Mouse (Mus musculus) lung, postnatal 0 days (tissue): ENCODE results near the gene Nedd9. TPM values are rescaled to one million over a fixed set of nuclear protein-coding genes. Genes with fewer than 3 reads are reported as not detected.

Experiments used
- ATAC-seq: fragments of 200-750 bp; cut with Nextera tagmentation; 2 replicates; pipeline ENCODE4 v1.8.0; 2017; ENCODE audit warnings: moderate library complexity
- DNase-seq: peaks from one replicate; pipeline ENCODE4 v3.0.0-alpha.2; 2016; ENCODE audit warnings: low spot score
- H3K27ac ChIP-seq: fragments of 300-500 bp; sonication (generic); 2 replicates; pipeline ENCODE4 v1.5.1; 2014; ENCODE audit warnings: antibody characterized with exemption, mild to moderate bottlenecking, low read length, mixed read lengths
- H3K27me3 ChIP-seq: fragments of 300-500 bp; sonication (generic); replicated peaks from 2 replicates; pipeline ENCODE4 v1.6.1; 2014; ENCODE audit warnings: low read length, mixed read lengths; ENCODE audit not compliant: insufficient read depth
- H3K36me3 ChIP-seq: fragments of 300-500 bp; sonication (generic); 2 replicates; pipeline ENCODE4 v1.6.1; 2014; ENCODE audit warnings: low read length, mixed read lengths; ENCODE audit not compliant: insufficient read depth
- H3K4me1 ChIP-seq: fragments of 300-500 bp; sonication (generic); 2 replicates; pipeline ENCODE4 v1.6.1; 2014; ENCODE audit warnings: antibody characterized with exemption, low read depth, low read length, mixed read lengths; ENCODE audit not compliant: insufficient read depth
- H3K4me2 ChIP-seq: fragments of 300-500 bp; sonication (generic); replicated peaks from 2 replicates; pipeline ENCODE4 v1.6.1; 2014; ENCODE audit warnings: low read depth, mild to moderate bottlenecking, low read length, moderate library complexity, mixed read lengths
- H3K4me3 ChIP-seq: fragments of 300-500 bp; sonication (generic); 2 replicates; pipeline ENCODE4 v1.5.1; 2014; ENCODE audit warnings: low read depth, low read length
- H3K9ac ChIP-seq: fragments of 300-500 bp; sonication (generic); replicated peaks from 2 replicates; pipeline ENCODE4 v1.6.1; 2014; ENCODE audit warnings: low read depth, mild to moderate bottlenecking
- H3K9me3 ChIP-seq: fragments of 300-500 bp; sonication (generic); 2 replicates; pipeline ENCODE4 v1.6.1; 2016; ENCODE audit warnings: low read length, mixed read lengths
- CTCF ChIP-seq: IDR thresholded peaks from 2 replicates; pipeline ENCODE4 v1.5.1; 2016; ENCODE audit warnings: antibody characterized with exemption, mild to moderate bottlenecking
- EP300 ChIP-seq: IDR thresholded peaks from 2 replicates; pipeline ENCODE4 v1.6.1; 2016; ENCODE audit warnings: antibody characterized with exemption, mild to moderate bottlenecking, control low read depth
- WGBS: fragments of 180-500 bp; shearing (Covaris S2); extraction: QIAGEN DNeasy Blood & Tissue Kit; methylation state at CpG from one replicate; pipeline ENCODE4 v1.1.7; 2014; 5-methylcytosine and 5-hydroxymethylcytosine counted together
- polyA plus RNA-seq: library from polyadenylated mRNA; unstranded; fragments of >200 nt; fragmentation: Nextera tagmentation; extraction: Ambion mirVana; gene quantifications from 2 replicates; pipeline ENCODE4 v1.2.1, GENCODE M21; 2015

Gene Nedd9
- polyA plus RNA-seq, 1 experiment from 2014 or later, result 79.1 TPM

DNA sequence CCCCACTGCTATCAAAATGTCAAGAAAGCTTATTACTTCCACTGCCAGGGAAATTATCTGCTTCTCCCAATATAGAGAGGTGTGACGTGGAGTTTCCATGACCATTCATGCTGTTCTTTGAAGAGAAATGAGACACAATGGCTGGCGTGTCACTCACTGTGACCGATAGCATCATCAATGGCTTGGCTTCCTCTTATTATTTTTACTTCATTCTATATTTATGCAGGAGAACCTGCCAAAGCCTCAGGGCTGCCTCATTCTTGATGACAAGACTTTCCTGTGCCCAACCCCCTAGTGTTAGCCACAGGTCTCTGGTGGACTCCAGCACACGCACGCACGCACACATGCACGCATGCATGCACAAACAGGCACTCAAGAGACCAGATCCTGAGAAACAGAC is 141.4 kb downstream of the Nedd9 start:
- peak overlapping the region; percentile 11; the same call in 1 of the 2 replicates for H3K4me2 ChIP-seq
- H3K27me3 ChIP-seq, result no peaks in the 10 kb centered on the region
- 41% methylated on average over 7 of the region's 7 CpGs for WGBS
- peak; percentile 25 for TF ChIP-seq CTCF
- no peak; the same call in none of the 2 replicates for TF ChIP-seq EP300
- ATAC-seq, result peak; percentile 58
- peaks cover 62% of the 10 kb centered on the region for H3K4me1 ChIP-seq
- no peak overlapping the region for H3K4me3 ChIP-seq
- peak overlapping the region; percentile 39 for H3K27ac ChIP-seq
- H3K9ac ChIP-seq, result no peak overlapping the region
- DNase-seq, result peak; percentile 69
- no peaks in the 10 kb centered on the region for H3K36me3 ChIP-seq
- H3K9me3 ChIP-seq, result no peaks in the 10 kb centered on the region

DNA sequence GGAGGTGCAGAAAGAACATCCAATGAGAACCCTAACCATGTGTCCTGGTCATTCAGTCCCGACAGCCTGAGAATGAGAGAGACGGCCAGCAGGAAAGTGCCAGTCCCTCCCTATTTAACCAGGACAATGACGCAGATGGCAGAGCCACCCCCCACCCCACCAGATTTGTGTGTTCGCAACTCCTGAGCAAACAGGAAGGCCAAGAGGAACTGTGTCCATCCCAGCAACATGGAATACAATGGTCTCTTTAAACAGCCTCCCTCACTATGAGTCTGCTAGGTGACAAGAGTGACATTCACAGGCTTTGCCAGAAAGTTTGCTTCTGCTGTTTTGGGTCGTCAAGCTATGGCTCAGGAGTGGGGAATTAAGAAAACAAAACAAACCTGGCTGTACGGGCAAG is 141.9 kb downstream of the Nedd9 start:
- Histone ChIP-seq H3K36me3 (no peaks in the 10 kb centered on the region), H3K4me3 (no peak overlapping the region), H3K4me1 (peaks cover 64% of the 10 kb centered on the region), H3K27ac (peak overlapping the region; percentile 39), H3K27me3 (no peaks in the 10 kb centered on the region), H3K9ac (no peak overlapping the region), H3K9me3 (no peaks in the 10 kb centered on the region), H3K4me2 (0 out of 2 replicates have a peak overlapping the region, but pooled peaks have one; percentile 11)
- WGBS, result 40% methylated on average over 6 of the region's 6 CpGs
- DNase-seq, result peak; percentile 67
- TF ChIP-seq CTCF (no peak), EP300 (peak; percentile 83)
- peak; percentile 61 for ATAC-seq

DNA sequence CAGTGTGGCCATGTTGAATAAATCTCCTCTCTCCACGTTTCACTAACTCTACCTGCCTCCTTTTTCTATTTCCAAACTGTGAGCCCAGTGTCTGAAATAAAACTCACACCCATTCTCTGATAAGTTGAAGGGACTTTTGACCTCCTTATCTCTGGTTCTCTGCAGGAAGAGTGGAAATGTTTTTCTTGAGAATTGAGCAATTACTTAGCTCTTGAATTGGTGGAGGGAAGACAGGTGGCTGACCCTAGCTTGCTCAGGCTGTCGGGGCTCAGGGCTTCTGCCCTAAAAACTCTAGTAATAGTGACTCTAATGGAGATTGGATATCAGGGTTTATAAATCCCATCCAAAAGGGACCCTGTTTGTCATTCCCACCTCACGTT is 143.3 kb downstream of the Nedd9 start:
- peak overlapping the region; percentile 4 for H3K4me2 ChIP-seq
- no peak overlapping the region for H3K4me3 ChIP-seq
- no peaks in the 10 kb centered on the region for H3K9me3 ChIP-seq
- 50% methylated on average over 3 of the region's 3 CpGs for WGBS
- DNase-seq (peak; percentile 52), ATAC-seq (0 out of 2 replicates have a peak, but pooled peaks have one; percentile 1)
- no peak overlapping the region for H3K9ac ChIP-seq
- H3K36me3 ChIP-seq, result no peaks in the 10 kb centered on the region
- H3K4me1 ChIP-seq, result peaks cover 63% of the 10 kb centered on the region; the same call in 1 of the 2 replicates
- H3K27ac ChIP-seq, result peak overlapping the region; percentile 39
- H3K27me3 ChIP-seq, result no peaks in the 10 kb centered on the region
- TF ChIP-seq EP300, result peak; percentile 65
- no peak for TF ChIP-seq CTCF

DNA sequence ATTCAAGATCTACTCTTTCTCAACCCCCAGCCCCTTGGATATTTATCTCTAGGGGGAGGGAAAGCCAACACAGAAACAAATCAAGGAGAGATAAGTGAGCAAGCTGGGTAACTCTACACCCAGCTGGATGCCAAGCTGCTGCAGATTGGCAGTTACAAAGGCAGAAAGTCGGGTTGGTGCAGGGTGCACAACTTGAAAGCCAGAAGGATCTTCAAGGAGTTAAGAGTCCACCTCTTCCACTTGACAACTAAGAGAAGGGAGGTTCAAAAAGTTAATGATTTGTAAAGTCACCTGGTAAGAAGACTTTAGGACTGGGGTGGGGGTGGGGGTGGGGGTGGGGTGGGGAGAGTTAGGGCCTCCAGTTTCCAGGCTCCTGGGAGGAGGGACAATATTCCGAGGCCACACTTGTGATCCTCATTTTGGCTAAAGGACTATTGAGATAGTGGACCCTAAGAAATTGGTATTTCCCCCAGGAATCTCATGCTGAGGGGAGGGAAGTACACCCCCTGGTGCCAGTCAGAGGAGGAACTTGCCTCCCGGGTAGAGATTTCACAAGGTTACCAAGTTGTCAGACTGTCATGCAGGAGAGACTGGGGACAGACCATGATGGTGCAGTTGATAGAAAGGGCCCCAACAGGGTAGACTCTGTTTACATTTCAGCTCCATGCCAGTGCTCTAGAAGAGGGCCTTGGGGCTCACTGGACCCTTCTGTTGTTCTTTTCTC is 143.8 kb downstream of the Nedd9 start:
- H3K4me1 ChIP-seq, result peaks cover 68% of the 10 kb centered on the region; the same call in 1 of the 2 replicates
- no peak overlapping the region for H3K9ac ChIP-seq
- H3K4me2 ChIP-seq, result peak overlapping the region; percentile 14
- ATAC-seq (peak; percentile 73), DNase-seq (peak; percentile 93)
- 35% methylated on average over 3 of the region's 3 CpGs for WGBS
- H3K27ac ChIP-seq, result peak overlapping the region; percentile 64
- H3K4me3 ChIP-seq, result no peak overlapping the region
- no peaks in the 10 kb centered on the region for H3K9me3 ChIP-seq
- peaks cover 4% of the 10 kb centered on the region; the same call in 1 of the 2 replicates for H3K36me3 ChIP-seq
- peak; percentile 31 for TF ChIP-seq CTCF
- peak; percentile 76 for TF ChIP-seq EP300
- H3K27me3 ChIP-seq, result no peaks in the 10 kb centered on the region

DNA sequence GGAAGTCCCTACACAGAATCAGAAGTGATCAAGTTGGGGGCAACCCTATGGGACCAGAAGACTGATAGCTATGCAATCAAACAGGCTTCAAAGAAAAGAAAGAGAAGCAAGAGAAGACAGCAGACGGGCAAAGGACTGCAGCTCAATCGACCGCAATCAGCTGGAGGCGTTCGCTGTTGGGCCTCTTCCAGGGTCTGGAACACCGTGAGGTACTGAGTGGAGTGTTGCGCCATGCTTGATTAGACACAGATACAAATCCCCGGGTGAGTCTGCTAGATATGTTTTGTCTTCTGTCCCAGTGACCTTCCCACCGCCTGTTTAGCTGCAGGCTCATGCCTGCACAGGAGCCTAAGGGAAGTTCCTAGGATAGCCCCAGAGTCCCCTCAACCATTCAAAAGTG is 145.7 kb downstream of the Nedd9 start:
- WGBS, result 35% methylated on average over 9 of the region's 9 CpGs
- no peaks in the 10 kb centered on the region for H3K9me3 ChIP-seq
- no peak overlapping the region for H3K4me2 ChIP-seq
- peak overlapping the region; percentile 64 for H3K27ac ChIP-seq
- TF ChIP-seq EP300 (no peak), CTCF (no peak)
- DNase-seq, result peak; percentile 60
- H3K4me1 ChIP-seq, result peaks cover 54% of the 10 kb centered on the region; the same call in 1 of the 2 replicates
- no peaks in the 10 kb centered on the region for H3K27me3 ChIP-seq
- H3K9ac ChIP-seq, result no peak overlapping the region
- H3K4me3 ChIP-seq, result no peak overlapping the region
- ATAC-seq, result no peak
- H3K36me3 ChIP-seq, result peaks cover 15% of the 10 kb centered on the region

DNA sequence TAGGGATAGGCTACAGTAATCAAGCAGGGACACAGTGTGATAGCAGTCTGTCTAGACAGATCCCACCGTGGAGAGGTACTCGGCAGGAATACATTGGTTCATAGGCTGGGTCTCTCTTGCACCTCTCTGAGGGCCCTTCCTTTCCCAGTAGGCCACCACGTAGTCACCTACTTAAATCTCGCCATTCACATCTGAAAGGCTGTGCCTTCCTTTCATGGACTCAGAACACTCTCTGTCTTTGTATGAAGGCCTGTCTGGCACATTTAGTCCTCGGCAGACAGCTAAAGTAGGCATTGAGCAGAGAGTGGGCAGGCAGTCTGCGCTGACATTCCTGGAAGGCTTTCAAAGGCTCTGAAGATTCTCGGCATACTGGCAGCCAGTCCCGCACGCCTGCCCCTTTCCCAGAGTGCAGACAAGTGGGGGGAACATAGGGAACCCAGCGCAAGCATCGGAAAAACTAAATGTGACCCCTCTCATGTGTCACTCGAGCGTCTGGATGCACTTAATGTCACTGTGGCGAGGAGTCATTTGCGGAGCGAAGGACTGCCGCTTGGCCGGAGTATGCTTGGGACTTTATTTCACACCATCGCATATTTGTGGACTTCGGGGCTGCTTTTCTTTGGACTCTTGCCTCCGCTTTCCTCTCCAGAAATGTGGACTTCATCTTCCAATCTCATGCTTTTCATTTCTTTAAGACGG is 147.4 kb downstream of the Nedd9 start:
- DNase-seq (peak; percentile 76), ATAC-seq (peak; percentile 58)
- H3K4me2 ChIP-seq, result 0 out of 2 replicates have a peak overlapping the region, but pooled peaks have one; percentile 14
- H3K9me3 ChIP-seq, result no peaks in the 10 kb centered on the region
- TF ChIP-seq EP300 (peak; percentile 84), CTCF (no peak)
- H3K27ac ChIP-seq, result peak overlapping the region; percentile 80
- H3K36me3 ChIP-seq, result peaks cover 15% of the 10 kb centered on the region
- H3K9ac ChIP-seq, result no peak overlapping the region
- H3K4me3 ChIP-seq, result no peak overlapping the region
- H3K27me3 ChIP-seq, result no peaks in the 10 kb centered on the region
- 37% methylated on average over 22 of the region's 22 CpGs for WGBS
- H3K4me1 ChIP-seq, result peaks cover 53% of the 10 kb centered on the region; the same call in 1 of the 2 replicates
